Mouse (Mus musculus) liver, postnatal 0 days (tissue): Measurements from ENCODE around the gene Sirpb1a. TPM values are rescaled to one million over a fixed set of nuclear protein-coding genes. Genes with fewer than 3 reads are reported as not detected.
A peak's percentile ranks its signal among the peaks of the same experiment; 100 is the strongest.

Source experiments
- ATAC-seq: fragments of 200-750 bp; cut with Nextera tagmentation; 2 replicates; pipeline ENCODE4 v1.8.0; 2017; ENCODE audit warnings: mild to moderate bottlenecking, moderate library complexity
- DNase-seq: peaks from one replicate; pipeline ENCODE4 v3.0.0-alpha.2; 2016
- H3K27ac ChIP-seq: fragments of 300-500 bp; sonication (generic); 2 replicates; pipeline ENCODE4 v1.5.1; 2014; ENCODE audit warnings: antibody characterized with exemption, moderate library complexity, mild to moderate bottlenecking, low read depth
- H3K27me3 ChIP-seq: fragments of 300-500 bp; sonication (generic); 2 replicates; pipeline ENCODE4 v1.6.1; 2014; ENCODE audit warnings: low read length, control low read depth, mixed read lengths; ENCODE audit not compliant: insufficient read depth
- H3K36me3 ChIP-seq: fragments of 300-500 bp; sonication (generic); replicated peaks from 2 replicates; pipeline ENCODE4 v1.6.1; 2014; ENCODE audit warnings: mild to moderate bottlenecking, control low read depth, low read length, moderate library complexity, mixed read lengths; ENCODE audit not compliant: insufficient read depth
- H3K4me1 ChIP-seq: fragments of 300-500 bp; sonication (generic); 2 replicates; pipeline ENCODE4 v1.6.1; 2014; ENCODE audit warnings: antibody characterized with exemption, mild to moderate bottlenecking, control low read depth; ENCODE audit not compliant: insufficient read depth
- H3K4me2 ChIP-seq: fragments of 300-500 bp; sonication (generic); 2 replicates; pipeline ENCODE4 v1.6.1; 2014; ENCODE audit warnings: low read depth, mild to moderate bottlenecking, low read length, moderate library complexity, mixed read lengths
- H3K4me3 ChIP-seq: fragments of 300-500 bp; sonication (generic); 2 replicates; pipeline ENCODE4 v1.5.1; 2014; ENCODE audit warnings: low read depth, low read length
- H3K9ac ChIP-seq: fragments of 300-500 bp; sonication (generic); replicated peaks from 2 replicates; pipeline ENCODE4 v1.6.1; 2014; ENCODE audit warnings: mild to moderate bottlenecking, moderate library complexity
- H3K9me3 ChIP-seq: fragments of 300-500 bp; sonication (generic); 2 replicates; pipeline ENCODE4 v1.6.1; 2016; ENCODE audit warnings: mild to moderate bottlenecking, control low read depth, low read length, mixed read lengths
- CTCF ChIP-seq: sonication (generic); IDR thresholded peaks from 2 replicates; pipeline ENCODE4 v1.5.1; 2016; ENCODE audit warnings: antibody characterized with exemption, low read depth
- EP300 ChIP-seq: IDR thresholded peaks from 2 replicates; pipeline ENCODE4 v1.6.1; 2016; ENCODE audit warnings: antibody characterized with exemption, low read depth, mild to moderate bottlenecking
- WGBS: fragments of 180-500 bp; shearing (Covaris S2); extraction: QIAGEN DNeasy Blood & Tissue Kit; methylation state at CpG from one replicate; pipeline ENCODE4 v1.1.7; 2014; ENCODE audit not compliant: insufficient replicate concordance; 5-methylcytosine and 5-hydroxymethylcytosine counted together
- polyA plus RNA-seq: library from polyadenylated mRNA; unstranded; fragments of >200 nt; fragmentation: Nextera tagmentation; extraction: Ambion mirVana; gene quantifications from 2 replicates; pipeline ENCODE4 v1.2.1, GENCODE M21; 2015

Sirpb1a gene
- polyA plus RNA-seq, 1 experiment from 2014 or later = 0.22 TPM

DNA sequence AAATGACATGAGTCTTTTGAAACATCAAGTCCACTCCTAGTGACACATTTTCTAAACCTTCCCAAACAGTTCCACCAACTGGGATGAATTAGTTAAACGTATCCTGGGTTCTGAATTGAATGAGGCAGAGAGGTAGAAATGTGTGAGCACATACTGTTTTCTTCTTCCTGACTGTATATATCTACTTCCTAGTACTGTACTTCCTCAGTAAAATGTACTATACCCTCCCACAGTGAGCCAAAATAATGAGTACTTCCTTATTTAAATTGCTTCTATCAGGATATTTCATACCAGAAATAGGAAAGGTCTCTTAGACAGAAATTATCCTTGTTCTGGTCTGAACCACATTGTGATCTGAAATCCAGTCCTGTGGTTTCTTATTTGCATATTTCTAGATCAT lies 86.0 kb downstream of the Sirpb1a start:
- DNase-seq (no peak), ATAC-seq (no peak)
- Histone ChIP-seq H3K4me2 (no peak overlapping the region), H3K36me3 (no peaks in the 10 kb centered on the region), H3K4me1 (no peaks in the 10 kb centered on the region), H3K9ac (no peak overlapping the region), H3K4me3 (no peak overlapping the region), H3K27me3 (no peaks in the 10 kb centered on the region), H3K27ac (no peak overlapping the region), H3K9me3 (no peaks in the 10 kb centered on the region)
- no peak for TF ChIP-seq CTCF
- WGBS = 65% methylated on average over 1 of the region's 1 CpGs

DNA sequence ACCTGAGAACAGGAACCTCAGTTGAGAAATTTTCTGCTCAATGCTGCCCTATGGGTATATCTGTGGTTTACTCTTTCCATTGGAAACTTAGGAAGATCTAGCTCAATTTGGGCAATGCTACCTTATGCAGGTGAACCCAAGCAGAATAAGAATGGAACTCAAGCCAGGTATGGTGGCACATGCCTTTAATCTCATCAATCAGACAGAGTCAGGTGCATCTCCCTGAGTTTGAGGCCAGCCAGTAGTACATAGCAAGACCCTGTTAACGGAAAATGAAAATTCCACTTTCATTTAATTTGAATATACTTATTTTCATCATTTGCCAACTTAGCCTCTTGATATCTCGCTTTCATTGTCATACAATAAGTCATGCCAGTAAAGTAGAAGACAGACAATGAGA lies 92.1 kb downstream of the Sirpb1a start:
- H3K4me1 ChIP-seq = no peaks in the 10 kb centered on the region
- no peak for ATAC-seq
- H3K4me3 ChIP-seq = no peak overlapping the region
- 0 out of 2 replicates have a peak, but pooled peaks cover 2% of the 10 kb centered on the region for H3K9me3 ChIP-seq
- 59% methylated on average over 2 of the region's 2 CpGs for WGBS
- H3K36me3 ChIP-seq = no peaks in the 10 kb centered on the region
- H3K9ac ChIP-seq = no peak overlapping the region
- TF ChIP-seq CTCF = no peak
- no peak for TF ChIP-seq EP300
- no peaks in the 10 kb centered on the region for H3K27me3 ChIP-seq
- no peak overlapping the region for H3K27ac ChIP-seq
- DNase-seq = no peak
- H3K4me2 ChIP-seq = no peak overlapping the region

DNA sequence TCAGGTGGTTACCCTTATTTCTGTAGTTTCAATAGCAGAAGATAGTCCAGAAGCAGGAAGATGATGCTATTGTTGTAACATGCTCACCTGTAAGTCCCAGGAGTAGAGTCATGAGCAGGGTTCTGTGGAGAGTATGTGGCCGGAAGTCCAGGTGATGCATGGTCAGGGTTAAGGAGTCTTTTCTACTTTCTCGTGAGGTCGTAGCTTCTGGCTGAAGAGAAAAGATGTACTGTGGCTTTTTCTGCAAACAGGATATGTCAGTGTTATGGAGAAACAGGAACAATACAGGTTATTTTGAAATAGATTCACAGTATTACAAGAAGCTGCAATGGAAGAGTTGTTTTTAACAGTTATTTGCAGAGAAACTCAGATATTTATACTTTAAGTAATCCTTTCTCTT lies 94.3 kb downstream of the Sirpb1a start, which contains the start of gene Gm9733:
TSS of gene Gm9733 (minus strand) at position 240 of the 400 bp plus-strand sequence.
- no peak within 1 kb of the TSS for H3K4me3 ChIP-seq
- no peak within 1 kb of the TSS for H3K9ac ChIP-seq
- 0 out of 2 replicates have a peak, but pooled peaks cover 2% of the 10 kb centered on the region for H3K9me3 ChIP-seq
- no peaks in the 10 kb centered on the region for H3K4me1 ChIP-seq
- H3K27ac ChIP-seq = peak within 1 kb of the TSS; percentile 34
- DNase-seq (peak; percentile 15), ATAC-seq (peak; percentile 58)
- H3K27me3 ChIP-seq = no peaks in the 10 kb centered on the region
- WGBS = 71% methylated on average over 3 of the region's 3 CpGs
- H3K4me2 ChIP-seq = no peak within 1 kb of the TSS
- TF ChIP-seq CTCF = no peak
- no peak; the same call in 1 of the 2 replicates for TF ChIP-seq EP300
- no peaks in the 10 kb centered on the region for H3K36me3 ChIP-seq

DNA sequence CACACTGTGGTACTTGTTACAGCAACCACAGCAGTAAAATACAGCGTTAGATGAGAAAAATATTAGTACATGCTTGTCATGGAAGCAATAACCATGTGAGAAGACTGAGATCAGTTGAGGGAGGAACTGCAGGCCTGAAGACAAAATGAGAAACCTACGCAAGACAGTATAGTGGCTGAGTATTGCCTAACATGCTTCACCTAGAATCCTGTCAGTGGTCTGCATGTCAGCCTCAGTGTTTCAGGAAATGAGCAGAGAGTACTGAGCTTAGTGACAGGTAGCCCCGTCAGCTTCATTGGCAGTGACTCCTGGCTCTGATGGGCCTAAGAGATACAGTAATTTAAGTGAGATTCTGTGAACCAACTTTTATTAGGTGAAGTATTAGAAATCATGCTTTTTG lies 94.8 kb downstream of the Sirpb1a start:
- ATAC-seq = peak; percentile 58
- no peak overlapping the region for H3K9ac ChIP-seq
- no peaks in the 10 kb centered on the region for H3K36me3 ChIP-seq
- 0 out of 2 replicates have a peak, but pooled peaks cover 2% of the 10 kb centered on the region for H3K9me3 ChIP-seq
- TF ChIP-seq CTCF = no peak
- TF ChIP-seq EP300 = no peak
- DNase-seq = no peak
- peak overlapping the region; percentile 34 for H3K27ac ChIP-seq
- H3K4me3 ChIP-seq = no peak overlapping the region
- no peak overlapping the region for H3K4me2 ChIP-seq
- 45% methylated on average over 3 of the region's 3 CpGs for WGBS
- H3K27me3 ChIP-seq = no peaks in the 10 kb centered on the region
- no peaks in the 10 kb centered on the region for H3K4me1 ChIP-seq

DNA sequence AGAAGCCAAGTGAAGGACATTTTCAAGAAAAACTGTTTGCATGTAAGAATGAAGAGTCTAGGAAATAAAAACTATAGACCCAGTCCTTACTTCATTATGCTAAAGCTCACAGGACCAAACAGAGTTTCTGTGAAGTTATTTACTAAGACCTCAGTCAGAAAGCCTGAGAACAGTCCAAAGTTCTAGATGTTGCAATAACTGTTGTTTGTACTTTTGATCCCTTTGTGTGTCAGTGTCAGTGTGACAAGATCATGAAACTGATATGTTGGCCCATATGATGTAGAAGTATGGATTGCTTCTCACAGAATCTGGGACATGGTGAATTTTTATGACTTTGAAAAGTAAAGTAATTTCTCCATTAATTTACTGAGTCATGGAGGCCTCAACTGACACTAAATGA lies 96.8 kb downstream of the Sirpb1a start:
- no peak for DNase-seq

More for the DNA sequence above, 96.8 kb downstream of the Sirpb1a start:
- TF ChIP-seq EP300 = 0 out of 2 replicates have a peak, but pooled peaks have one; percentile 36
- TF ChIP-seq CTCF = no peak
- Histone ChIP-seq H3K4me3 (no peak overlapping the region), H3K4me2 (no peak overlapping the region), H3K9me3 (0 out of 2 replicates have a peak, but pooled peaks cover 2% of the 10 kb centered on the region), H3K27me3 (no peaks in the 10 kb centered on the region), H3K36me3 (no peaks in the 10 kb centered on the region), H3K27ac (peak overlapping the region; percentile 73), H3K9ac (no peak overlapping the region), H3K4me1 (no peaks in the 10 kb centered on the region)
- peak; percentile 90 for ATAC-seq

Other genes starting within 250 kb of the Sirpb1a start
- 1.2 TPM in 2 replicates for gene Gm9733, start 94.2 kb downstream of the Sirpb1a start, polyA plus RNA-seq
- 0.59 and 0.94 TPM in 2 replicates for gene Sirpb1b, start 148.5 kb upstream of the Sirpb1a start, polyA plus RNA-seq